Mouse (Mus musculus): ENCODE measurements around the gene Cmpk1.
A peak's percentile ranks its signal among the peaks of the same experiment; 100 is the strongest.
"Not testable (repeated sequence)": the region's sequence is repeated elsewhere in the genome, so short reads cannot be mapped to it uniquely, and the experiment has no call there.

The Cmpk1 gene

DNA sequence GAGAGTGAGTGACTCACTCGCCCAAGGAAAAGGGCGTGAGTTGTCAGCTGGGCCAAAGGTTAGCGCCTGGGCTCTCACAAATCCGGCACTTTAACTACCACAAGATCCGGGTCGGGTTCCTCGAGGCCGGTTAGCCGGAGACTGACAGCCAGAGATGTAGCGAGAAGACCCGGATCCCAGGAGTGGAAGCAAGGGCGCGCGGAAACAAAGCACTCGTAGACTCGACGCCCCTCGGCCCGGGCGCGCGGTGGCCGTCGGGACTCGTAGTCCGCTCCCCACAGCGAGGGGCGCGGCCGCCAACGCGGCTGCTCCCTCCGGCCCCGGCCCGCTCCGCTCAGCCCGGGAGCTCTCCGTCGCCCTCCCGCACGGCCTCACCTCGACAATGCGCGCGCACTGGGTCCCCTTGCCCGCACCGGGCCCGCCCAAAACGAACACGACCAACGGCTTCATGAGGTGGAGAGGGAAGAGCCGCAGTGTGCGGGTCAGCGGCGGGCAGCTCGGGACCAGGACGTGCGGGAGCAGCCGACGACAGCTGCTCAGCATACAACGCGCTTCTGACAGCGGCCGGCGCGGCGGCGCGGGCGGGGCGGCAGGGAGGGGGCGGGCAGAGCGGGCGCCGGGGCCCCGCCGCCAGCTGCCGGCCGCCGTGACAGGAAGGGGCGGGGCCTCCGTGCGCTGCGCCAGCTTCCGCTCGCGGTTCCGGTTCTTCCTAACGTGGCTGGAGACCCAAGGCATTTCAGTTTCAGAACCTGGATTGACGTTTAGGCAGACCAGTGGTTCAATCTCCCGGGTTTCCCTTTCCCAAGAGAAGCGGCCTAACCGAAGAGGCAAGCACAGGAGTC, at the start of gene Cmpk1:
Cmpk1 (minus strand) TSS at position 651 of the 842 bp plus-strand sequence.
- peak; percentile 89 to 94 for DNase-seq

DNA sequence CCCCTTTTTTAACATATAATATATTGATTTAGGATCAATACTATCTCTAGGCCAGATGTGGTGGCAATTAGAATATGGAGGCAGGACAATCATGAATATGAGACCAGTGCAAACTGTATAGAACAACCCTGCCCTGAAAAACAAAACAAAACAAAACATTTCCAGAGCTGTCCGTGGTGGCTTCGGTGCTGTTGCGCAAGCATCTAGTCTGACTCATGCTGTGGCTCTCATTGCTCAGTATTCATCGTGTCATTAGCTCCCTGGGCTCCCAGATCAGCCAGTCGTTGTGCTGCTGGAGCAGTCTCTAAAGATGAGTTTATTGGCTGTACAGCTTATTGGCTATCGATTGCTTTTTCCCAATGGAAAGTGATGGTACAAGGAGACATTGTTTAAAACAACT, 48.0 kb upstream of the Cmpk1 start:
- DNase-seq, result no peak

DNA sequence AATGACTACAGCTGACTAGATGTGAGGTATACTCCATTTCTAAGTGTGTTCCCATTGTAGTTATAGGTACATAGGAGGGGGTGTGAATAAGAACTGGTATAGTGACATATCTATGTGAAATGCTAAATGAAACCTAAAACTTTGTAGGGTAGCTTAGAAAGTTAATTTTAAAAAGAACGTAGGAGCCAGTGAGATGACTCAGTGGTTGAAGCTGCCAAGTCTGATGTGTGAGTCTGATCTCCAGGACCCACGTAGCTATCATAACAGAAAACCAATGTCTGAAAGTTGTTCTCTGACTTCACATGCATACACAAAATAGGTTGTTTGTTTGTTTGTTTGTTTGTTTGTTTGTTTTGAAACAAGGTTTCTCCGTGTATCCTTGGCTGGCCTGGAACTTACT, 33.0 kb upstream of the Cmpk1 start:
- DNase-seq, result no peak

DNA sequence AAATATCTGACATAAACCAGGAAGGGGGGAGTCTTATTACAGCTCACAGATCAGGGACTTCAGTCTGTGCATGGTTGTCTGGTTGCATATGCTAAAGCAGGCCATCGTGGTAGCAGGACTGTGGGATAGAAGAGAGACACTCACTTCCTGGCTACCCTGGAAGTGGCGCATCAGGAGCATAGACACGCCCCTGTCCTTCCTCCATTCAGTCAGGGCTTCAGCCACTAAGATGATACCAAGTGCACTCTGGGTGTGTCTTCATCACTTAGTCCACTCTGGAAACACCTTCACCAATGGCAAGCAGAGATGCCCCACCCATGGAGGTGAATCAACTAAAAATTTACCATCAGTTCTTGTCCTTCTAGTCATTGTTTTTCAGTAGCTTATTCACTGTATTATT, 27.2 kb upstream of the Cmpk1 start:
- DNase-seq, result no peak

DNA sequence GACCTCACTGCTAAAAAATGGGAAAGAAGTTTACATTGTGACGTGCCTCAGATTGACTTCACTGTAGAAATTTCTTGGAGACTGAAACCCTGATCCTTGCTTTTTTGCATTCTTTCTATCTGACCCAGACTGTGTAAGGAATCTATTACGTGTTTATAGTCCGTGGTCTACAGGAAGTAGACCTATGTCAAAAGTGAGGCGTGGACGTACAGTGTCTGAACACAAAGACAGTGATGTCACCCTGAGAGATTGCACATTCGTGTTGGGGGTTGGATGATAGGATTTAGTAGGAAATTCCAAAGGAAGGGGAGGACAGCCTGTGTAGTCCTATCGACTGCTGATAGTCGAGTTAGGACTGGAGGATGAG, 13.4 kb upstream of the Cmpk1 start:
- no peak for DNase-seq

DNA sequence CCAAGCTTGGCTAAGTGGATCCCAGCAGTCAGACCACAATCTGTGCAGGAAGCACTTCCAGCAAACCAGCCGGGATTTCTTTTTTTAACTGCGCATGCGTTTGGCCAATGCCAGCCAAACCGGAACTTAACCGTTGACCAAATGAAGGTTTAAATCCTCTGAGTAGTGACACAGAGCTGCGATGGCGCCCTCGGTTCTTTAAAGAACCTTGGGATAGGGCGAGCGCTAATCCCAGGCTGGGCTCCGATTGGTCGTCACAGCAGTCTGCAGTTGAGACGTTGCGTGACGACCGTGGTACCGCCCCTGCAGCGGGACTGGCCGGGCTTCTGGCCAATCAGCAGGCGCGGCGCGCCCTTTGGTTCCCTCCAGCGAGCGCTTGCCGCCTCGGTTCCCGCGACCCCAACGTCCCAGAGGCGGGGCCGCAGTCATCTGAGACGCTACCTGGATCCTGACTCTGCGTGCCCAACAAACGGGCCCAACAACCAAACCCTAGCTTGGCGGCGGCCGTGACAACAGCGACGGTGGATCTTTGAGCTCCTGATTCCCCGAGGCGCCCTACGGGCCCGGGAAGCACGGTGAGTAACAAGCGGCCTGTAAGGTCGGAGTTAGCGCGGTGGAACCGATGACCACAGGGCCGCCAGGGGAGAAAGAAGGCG, 12.9 kb upstream of the Cmpk1 start, which contains the start of gene Stil:
Stil (plus strand) TSS at position 387 of the 656 bp plus-strand sequence.
- DNase-seq, result peak; percentile 97 to 99

DNA sequence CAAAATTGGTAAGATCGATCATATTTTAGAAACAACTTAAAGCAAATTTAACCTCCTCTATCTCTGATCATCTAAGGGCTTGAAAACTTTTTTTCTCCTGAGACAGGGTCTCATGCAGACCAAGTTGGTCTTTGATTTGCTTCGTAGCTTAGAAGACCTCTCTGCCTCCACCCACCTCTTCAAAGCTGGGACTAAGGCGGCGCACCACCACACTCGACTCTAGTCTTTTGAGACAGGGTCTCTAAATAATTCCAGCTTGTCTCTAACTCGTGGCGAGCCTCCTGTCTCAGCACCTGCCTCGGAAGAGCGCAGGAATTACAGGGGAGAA, 12.4 kb upstream of the Cmpk1 start:
- no peak for DNase-seq

DNA sequence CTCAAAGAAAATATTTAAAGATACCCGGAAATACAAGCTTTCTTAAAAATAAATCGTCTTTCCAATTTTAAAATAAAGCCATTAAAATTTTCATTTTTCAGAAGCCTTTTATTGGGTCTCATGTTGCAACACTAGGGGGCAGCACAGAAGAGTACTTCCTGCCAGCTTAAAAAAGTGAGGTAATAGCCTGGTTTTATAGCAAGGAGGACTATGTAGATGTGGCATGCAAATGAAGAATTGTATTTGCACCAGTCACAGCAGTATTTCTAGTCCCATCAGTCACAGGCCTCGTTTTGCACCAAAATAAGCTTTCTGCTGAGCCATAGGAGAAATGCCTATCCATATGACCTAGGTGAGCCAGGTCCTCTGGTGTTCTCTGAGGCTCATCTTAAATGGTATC, 10.0 kb upstream of the Cmpk1 start:
- peak in 1 of 2 experiments; percentile 72 for DNase-seq

DNA sequence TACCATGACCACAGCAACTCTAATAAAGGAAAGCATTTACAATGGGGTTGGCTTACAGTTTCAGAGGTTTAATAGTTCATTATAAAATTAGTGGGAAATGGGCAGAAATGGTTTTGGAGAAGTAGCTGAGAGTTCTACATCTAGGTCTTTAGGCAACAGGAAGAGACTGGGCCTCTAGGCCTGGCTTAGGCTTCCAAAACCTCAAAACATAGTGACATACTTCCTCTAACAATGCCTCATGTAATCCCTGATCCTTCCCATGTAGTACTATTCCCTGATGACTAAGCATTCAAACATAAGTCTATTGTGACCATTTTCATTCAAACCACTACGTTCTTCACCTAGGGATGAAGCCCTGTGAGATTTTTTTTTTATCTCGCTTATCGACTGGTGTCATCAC, 7.2 kb upstream of the Cmpk1 start:
- no peak for DNase-seq

DNA sequence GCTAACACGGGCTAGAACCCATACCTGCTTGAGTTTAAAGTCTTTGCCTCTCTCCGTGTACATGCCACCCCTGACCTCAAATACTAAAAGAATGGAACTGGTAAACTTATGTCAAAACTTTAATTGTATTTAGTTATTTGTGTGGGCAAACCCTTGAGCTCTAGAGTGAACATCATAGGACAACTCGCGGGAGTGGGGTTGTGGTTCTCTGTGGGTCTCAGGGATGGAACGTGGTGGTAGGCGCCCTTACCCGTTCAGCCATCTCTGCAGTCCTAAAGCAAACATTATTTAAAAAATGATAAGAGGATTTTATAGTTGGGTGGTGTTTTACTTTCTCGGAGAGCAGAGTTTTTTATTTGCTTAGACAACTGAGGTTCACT, 840 bp downstream of the Cmpk1 start:
- DNase-seq, result no peak

DNA sequence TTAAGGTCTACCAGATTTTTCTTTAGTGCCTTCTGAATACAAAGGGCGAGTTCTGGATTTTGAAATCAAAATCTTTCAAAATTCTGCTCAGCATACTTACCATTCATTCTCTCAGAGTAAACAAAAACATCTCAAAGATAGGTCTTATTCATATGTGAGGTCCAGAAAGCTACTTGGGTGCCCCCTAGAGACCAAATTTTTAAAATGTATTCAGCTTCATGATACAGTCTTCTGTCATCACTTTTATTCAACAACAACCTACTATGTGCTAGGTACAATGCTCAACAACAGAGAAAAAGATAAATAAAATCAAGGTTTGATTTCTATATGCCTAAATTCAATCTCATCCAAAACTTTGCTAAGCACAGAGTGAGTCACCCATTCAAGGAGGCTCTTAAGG, 4.0 kb downstream of the Cmpk1 start:
- DNase-seq, result no peak

DNA sequence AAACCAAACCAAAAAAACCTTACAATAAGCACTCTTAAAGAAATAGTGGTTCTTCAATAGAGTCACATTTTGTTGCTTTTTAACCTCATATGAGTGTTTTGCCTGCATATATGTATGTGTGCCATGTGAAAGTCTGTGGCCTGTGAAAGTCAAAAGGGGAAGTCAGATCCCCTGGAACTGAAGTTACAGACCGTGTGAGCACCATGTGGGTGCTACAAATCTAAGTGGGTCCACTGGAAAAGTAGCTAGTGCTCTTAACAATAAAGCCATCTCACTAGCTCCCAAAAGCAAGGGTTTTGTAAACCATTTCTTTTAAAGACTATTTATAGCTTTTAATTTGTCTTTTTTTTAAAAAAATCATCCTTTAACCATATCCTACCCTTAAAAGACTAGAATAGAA, 4.4 kb downstream of the Cmpk1 start:
- no peak for DNase-seq

DNA sequence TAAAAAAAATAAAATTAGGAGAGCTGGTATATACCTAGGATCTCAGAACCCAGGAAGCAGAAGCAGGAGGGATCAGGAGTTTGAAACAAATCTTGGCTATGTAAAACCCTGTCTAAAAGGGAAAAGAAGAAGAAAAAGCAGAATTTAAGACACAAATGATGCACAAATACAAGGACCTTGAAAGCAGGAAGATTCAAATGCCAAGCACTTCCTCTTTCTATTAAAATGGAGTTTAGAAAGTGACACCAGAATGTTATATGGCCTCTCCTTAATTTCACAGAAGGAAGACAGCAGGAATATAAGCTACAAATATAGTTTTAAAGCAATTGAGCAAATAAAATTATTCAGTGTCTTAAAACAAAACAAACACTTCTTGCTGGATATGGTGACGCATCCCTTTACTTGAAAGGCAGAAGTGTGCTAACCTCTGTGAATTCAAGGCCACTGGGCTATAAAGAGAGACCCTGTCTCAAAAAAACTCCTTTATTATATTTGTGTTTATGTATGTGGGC, 13.8 kb downstream of the Cmpk1 start:
- DNase-seq, result no peak

DNA sequence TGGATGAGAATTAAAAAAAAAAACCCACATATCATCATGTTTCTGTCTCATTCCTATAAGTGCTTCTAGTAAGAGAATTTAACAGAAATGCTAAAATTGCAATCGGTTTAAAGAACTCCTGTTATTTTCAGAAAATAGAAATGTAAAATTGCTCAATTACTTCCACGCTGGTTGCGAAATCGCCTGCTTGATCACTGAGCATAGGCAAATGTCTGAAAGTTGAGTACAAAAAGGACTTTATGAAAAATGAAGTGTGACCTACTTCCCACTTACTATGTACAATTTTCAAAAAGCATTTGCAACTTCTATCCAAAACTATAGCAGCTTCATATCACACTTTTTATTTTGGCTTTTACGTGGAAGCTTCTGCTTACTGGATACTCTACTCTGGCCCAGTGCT, 16.3 kb downstream of the Cmpk1 start:
- DNase-seq, result no peak

DNA sequence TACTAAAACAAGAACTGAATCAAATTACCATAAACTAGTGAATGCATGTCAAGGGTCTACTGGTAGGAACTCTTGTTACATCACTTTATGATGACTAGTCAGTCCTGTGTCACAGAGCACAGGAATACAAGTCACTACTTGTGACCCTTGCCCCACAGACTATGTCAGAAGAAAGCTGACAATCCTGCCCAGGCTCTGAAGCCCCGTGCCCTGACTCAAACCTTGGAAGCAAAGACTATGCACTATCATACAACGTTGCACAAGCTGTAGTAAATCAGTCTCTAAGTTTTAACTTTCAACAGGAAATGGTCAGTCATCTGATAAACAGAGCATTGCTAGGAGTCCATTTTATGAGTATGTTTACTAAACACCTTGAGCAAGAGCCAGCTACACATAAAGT, 26.2 kb downstream of the Cmpk1 start:
- not testable (repeated sequence) for DNase-seq

DNA sequence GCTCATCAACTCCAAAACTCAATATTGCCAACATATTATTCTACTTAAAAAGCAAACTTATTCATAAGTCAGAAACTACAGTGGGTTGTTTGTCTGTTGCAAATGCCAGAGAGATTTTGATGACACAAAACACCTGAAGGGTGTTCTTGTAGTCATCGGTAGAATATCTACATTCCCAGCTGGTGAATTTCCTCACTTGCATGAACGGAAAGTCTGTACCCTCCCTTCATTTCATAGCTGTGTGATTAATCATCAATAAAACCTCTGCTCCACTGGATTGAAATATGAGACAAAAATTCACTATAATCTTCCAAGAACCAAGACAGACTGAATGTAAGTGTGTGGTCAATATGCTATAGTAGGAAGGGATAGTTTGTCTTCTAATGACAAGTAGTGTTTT, 27.5 kb downstream of the Cmpk1 start:
- DNase-seq, result no peak

DNA sequence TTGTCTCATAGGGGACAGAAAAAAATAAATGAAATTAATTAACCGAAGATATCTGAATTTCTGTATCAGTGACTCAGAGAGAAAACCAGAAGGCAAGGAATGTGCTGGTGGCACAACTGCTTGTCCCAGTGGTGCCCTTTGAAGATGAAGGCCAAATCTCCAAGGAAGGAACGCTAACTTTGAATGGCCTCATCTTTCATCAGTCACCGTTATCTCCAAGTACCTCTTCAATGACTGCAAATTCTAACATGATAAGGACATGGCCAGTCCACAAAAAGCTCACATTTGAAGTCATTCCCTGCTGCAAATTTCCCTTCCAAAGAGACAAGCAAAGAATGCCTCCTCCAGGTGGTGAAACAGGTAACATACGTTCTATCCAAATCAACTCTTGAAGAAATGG, 28.3 kb downstream of the Cmpk1 start:
- DNase-seq, result no peak

DNA sequence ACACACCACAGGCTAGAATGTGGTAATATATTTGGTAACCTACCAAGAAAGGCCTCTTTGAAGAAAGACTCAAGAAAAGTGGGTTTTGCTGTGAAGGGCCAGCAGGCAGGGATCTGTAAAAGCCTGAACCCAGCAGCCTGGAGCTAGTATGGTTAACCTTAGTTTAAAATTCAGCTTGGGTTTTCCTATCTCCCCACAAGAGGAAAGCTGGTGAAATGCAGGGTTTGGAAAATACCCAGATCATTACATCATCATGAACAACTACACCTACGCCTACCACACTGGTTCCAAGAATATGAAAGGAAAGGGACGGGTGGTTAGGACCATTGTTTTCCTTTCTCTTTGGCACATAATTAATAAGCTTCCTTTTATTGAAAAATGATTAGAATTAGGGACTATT, 28.8 kb downstream of the Cmpk1 start:
- DNase-seq, result no peak

DNA sequence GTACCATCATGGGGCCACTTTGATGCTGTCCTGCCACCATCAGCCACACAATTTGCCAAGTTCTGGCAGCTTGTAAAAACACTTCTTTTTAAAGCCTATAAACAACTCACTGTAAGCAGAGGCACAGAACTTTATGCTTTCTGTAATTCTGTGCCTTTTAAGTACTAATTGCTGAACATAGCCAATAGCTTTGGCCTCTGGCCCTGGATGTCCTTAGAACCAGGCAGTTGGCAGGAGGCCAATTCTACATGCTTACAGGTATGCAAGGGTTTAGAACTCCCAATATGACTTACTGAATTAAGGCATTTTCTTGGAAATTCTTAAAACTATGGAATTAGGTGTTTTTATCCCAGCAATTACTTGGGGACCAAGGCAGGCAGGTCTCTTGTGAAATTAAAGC, 29.6 kb downstream of the Cmpk1 start:
- peak; percentile 53 to 66 for DNase-seq

DNA sequence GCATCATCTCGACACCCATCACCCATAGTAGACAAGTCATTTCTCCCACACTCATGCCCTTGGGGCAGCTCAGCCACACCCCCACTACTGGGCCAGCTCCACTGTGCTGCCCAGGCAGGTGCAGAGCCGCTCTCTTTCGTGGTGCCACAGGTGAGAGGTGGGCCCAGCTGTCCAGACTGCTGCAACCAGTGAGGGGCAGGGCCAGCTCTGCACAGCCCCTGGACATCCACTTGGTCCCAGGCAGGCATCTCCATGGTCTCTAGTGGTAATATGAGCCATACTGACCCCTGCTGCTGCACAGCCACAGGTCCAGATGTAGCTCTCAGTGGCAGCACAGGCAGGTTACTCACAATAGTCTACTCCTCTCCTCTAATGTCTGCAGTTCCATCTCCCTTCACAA, 33.9 kb downstream of the Cmpk1 start:
- no peak for DNase-seq

DNA sequence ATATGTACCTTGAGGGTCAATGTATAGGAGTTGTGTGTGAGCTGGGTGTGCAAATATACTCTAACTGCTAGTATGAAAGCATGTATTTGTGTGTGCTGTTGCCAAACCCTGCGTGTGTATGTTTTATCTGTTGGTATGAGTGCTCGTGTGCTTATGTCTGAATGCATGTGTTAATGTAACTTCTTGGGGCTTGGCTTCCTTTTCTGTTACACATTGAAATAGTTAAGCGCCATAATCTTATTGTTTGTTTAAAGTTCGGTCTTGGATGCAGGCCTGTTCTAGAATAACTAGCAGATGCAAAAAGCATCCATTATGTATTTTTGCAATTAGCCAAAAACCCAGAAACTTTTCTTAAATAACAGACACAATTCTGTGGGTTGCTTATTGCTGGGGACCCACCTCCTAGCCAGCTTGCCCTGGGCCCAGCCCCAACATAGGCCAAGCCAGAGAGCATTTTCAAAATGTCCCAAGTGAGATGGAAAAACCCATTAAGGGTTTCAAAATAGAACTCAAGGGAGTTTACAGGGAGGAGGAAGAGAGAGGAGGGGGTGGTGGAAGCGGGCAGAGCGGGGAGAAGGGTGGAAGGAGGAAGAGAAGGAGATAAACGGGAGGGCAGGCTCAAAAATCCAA, 39.1 kb downstream of the Cmpk1 start:
- DNase-seq, result no peak

DNA sequence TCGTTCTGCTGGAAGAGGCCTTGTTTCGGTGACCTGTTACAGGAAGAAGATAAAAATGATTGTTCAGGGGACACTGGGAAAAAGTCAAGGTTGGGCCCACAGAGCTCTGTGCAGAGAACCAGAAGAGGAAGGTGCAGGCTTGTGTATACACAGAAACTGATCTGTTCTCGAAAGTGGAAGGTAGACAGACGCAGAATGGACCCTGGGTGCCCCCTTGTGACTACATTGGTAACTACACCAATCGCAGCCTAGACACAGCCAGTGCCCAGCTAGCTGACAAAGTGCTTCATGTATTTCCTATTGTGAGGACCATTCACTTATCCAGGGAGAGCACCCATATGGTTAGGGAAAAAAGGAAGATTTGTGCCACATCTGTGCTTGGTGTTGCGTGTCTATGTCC, 39.6 kb downstream of the Cmpk1 start:
- DNase-seq, result peak; percentile 71 to 89

DNA sequence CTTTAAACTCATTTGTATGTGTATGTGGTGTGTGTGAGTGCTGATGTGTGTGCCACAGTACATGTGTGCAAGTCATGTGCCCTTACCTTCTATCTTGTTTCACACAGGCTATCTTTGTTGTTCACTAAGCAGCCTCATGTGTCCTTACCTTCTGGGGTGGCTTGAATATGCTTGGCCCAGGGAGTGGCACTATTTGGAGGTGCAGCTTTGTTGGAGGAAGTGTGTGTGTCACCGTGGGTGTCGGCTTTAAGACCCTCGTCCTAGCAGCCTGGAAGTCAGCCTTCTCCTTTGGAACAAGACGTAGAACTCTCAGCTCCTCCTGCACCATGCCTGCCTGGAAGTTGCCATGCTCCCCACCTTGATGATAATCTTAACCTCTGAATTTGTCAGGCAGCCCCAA, 40.6 kb downstream of the Cmpk1 start:
- no peak for DNase-seq

DNA sequence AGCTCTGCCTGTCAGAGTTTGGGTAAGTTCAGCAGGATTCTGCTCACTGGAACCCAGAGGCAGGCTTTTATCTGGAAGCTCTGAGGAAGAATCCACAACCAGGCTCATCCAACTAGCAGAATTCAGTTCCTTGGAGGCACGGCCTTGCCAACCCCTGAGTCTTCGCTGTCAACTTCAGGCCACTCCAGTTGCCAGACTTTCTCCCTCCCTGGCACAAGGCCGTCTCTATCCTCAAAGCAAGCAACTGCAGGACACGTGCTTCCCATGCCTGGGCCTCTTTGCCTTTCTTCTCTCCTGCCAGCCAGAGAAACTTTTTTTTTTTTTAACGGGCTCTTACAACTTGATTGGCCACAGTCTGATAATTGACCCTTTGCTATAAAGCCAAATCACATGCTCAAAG, 42.0 kb downstream of the Cmpk1 start:
- DNase-seq, result peak in 1 of 2 experiments; percentile 41
